Mouse (Mus musculus): Measurements from ENCODE around the gene H2-Eb2.

DNA sequence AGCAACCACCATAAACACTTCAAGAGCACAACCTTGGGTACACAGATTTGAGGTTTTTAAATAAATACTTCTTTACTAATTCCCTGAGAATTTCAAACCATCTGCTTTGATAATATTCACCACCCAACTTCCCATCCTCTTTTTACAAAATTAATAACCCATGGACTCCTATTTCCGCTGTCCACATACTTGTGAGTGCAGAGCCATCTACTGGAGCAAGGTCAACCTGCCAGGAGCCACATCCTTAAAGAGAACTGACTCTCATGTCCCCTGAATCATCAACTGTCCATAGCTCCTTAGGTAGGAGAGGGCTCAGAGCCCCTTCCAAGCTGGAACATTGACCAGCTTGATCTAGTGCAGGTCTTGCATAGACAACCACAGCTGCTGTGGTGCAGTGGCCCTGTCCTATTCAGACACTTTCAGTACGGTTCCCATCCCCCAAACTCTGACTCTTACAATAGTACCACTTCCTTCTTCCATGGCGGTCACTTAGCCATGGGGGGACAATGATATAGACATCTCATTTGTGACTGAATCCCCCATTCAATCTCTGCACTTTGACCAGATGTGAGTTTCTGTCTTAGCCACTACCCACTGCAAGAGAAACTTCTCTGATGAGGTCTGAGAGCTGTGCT lies 38.3 kb downstream of the H2-Eb2 start:
- TF ChIP-seq CTCF (IDR thresholded peaks at IDR 0.05; ENCODE audit: low read depth, low read length) (no peak), POLR2A (IDR thresholded peaks at IDR 0.05; ENCODE audit: borderline replicate concordance, low read depth, low read length) (no peak)

Measured in bone marrow macrophage, adult 2 months (primary cell).